Mouse (Mus musculus) small intestine, adult 2 months (tissue): ENCODE measurements around the gene Olfr796.

ENCODE experiments used
- CTCF ChIP-seq: fragments of 200-500 bp; IDR thresholded peaks from 2 replicates; pipeline ENCODE4 v1.5.1; 2012; ENCODE audit warnings: low read depth, mild to moderate bottlenecking, control low read depth, inconsistent platforms, low read length, moderate library complexity, mixed read lengths; ENCODE audit not compliant: insufficient replicate concordance, insufficient read length; ENCODE audit errors: extremely low read depth
- POLR2A ChIP-seq: fragments of 200-500 bp; IDR thresholded peaks from 2 replicates; pipeline ENCODE4 v1.6.1; 2012; ENCODE audit warnings: low read depth, mild to moderate bottlenecking, control low read depth, inconsistent platforms, low read length, moderate library complexity

GRCm38 (mm10) chr10:129627834-129628233, 15.5 kb upstream of the Olfr796 start, which contains the start of gene Olfr798:
- TF ChIP-seq CTCF = no peak
- no peak for TF ChIP-seq POLR2A
